Mouse (Mus musculus): ENCODE measurements around the gene Ttc3.
"Not testable (repeated sequence)": the region's sequence is repeated elsewhere in the genome, so short reads cannot be mapped to it uniquely, and the experiment has no call there.

Gene Ttc3

GRCm38 (mm10) chr16:94435495-94436234 lies 65.2 kb downstream of the Ttc3 start:
- DNase-seq (ENCODE audit: low read depth), result no peak

GRCm38 (mm10) chr16:94436801-94437200 lies 66.4 kb downstream of the Ttc3 start:
- DNase-seq (ENCODE audit: low read depth), result no peak

- no peak for DNase-seq (ENCODE audit: low read depth)
These were observed 70.9 kb downstream of the Ttc3 start for GRCm38 (mm10) chr16:94441361-94441760.

- peak; percentile 11 for DNase-seq (ENCODE audit: low read depth)
These were observed 78.7 kb downstream of the Ttc3 start for GRCm38 (mm10) chr16:94449151-94449550.

- DNase-seq (ENCODE audit: low read depth), result no peak
These were observed 79.2 kb downstream of the Ttc3 start for GRCm38 (mm10) chr16:94449632-94450031.

GRCm38 (mm10) chr16:94451545-94452488 lies 81.4 kb downstream of the Ttc3 start:
- DNase-seq (ENCODE audit: low read depth), result no peak

GRCm38 (mm10) chr16:94452768-94453167 lies 82.3 kb downstream of the Ttc3 start:
- DNase-seq (ENCODE audit: low read depth), result no peak

- DNase-seq (ENCODE audit: low read depth), result peak; percentile 74
These were observed 83.7 kb downstream of the Ttc3 start for GRCm38 (mm10) chr16:94454146-94454545.

GRCm38 (mm10) chr16:94464067-94464466 lies 93.6 kb downstream of the Ttc3 start:
- no peak for DNase-seq (ENCODE audit: low read depth)

GRCm38 (mm10) chr16:94465900-94466299 lies 95.5 kb downstream of the Ttc3 start:
- no peak for DNase-seq (ENCODE audit: low read depth)

GRCm38 (mm10) chr16:94466317-94466716 lies 95.9 kb downstream of the Ttc3 start:
- DNase-seq (ENCODE audit: low read depth), result not testable (repeated sequence)

GRCm38 (mm10) chr16:94467337-94468055 lies 97.1 kb downstream of the Ttc3 start:
- no peak for DNase-seq (ENCODE audit: low read depth)

GRCm38 (mm10) chr16:94468391-94468790 lies 98.0 kb downstream of the Ttc3 start:
- no peak for DNase-seq (ENCODE audit: low read depth)

- no peak for DNase-seq (ENCODE audit: low read depth)
These were observed 102.1 kb downstream of the Ttc3 start for GRCm38 (mm10) chr16:94472515-94472951.

- DNase-seq (ENCODE audit: low read depth), result no peak
These were observed 102.8 kb downstream of the Ttc3 start for GRCm38 (mm10) chr16:94473086-94473822.

GRCm38 (mm10) chr16:94484752-94485535 lies 114.5 kb downstream of the Ttc3 start:
- DNase-seq (ENCODE audit: low read depth), result peak; percentile 21

- DNase-seq (ENCODE audit: low read depth), result no peak
These were observed 116.9 kb downstream of the Ttc3 start for GRCm38 (mm10) chr16:94487341-94487740.

GRCm38 (mm10) chr16:94489326-94489725 lies 118.9 kb downstream of the Ttc3 start:
- DNase-seq (ENCODE audit: low read depth), result no peak

- DNase-seq (ENCODE audit: low read depth), result not testable (repeated sequence)
These were observed 126.8 kb downstream of the Ttc3 start for GRCm38 (mm10) chr16:94497176-94497575.

GRCm38 (mm10) chr16:94497911-94498310 lies 127.5 kb downstream of the Ttc3 start:
- no peak for DNase-seq (ENCODE audit: low read depth)

- no peak for DNase-seq (ENCODE audit: low read depth)
These were observed 133.8 kb downstream of the Ttc3 start for GRCm38 (mm10) chr16:94504192-94504591.

Measured in naive thymus-derived CD4-positive, alpha-beta T cell, adult 2 months (primary cell).